9 mouse cellular contexts compared by ENCODE assay signal in genomic region chr16:92823381-92823862, GRCm38 (mm10). TPM values are rescaled to one million over a fixed set of nuclear protein-coding genes. Genes with fewer than 3 reads are reported as not detected.
DNase-seq lines count a peak whose midpoint lies in the region; ATAC-seq lines count a peak whose summit lies in the region.
"Had no signal": no experiment of that assay in that cellular context is flagged by ENCODE, and none has a peak within 500 bp of the region (broad histone marks: within the 10 kb centered on the region; RNA-seq: fewer than 3 reads in every experiment).

No protein-coding gene starts in this region.

- ATAC-seq in forebrain, embryonic 11.5 days (replicated peaks; ENCODE audit: low FRiP score) = no peak
- ATAC-seq in midbrain, embryonic 14.5 days (ENCODE audit: low FRiP score, low TSS enrichment) = no peak
- no peak for ATAC-seq in midbrain, embryonic 16.5 days

- H3K9me3 ChIP-seq in forebrain, embryonic 10.5 days = no peaks in the 10 kb centered on the region
- H3K9me3 ChIP-seq in forebrain, embryonic 11.5 days (ENCODE audit: control insufficient read depth, low read length) = no peaks in the 10 kb centered on the region
- H3K9me3 ChIP-seq in midbrain, embryonic 14.5 days (ENCODE audit: control insufficient read depth, low read length) = no peaks in the 10 kb centered on the region
- no peaks in the 10 kb centered on the region for H3K9me3 ChIP-seq in midbrain, embryonic 16.5 days (replicated peaks; ENCODE audit: control insufficient read depth, low read length, poor library complexity, severe bottlenecking)

- peaks cover 32% of the 10 kb centered on the region for H3K4me1 ChIP-seq in forebrain, embryonic 10.5 days
- peaks cover 8% of the 10 kb centered on the region; the same call in 1 of the 2 replicates for H3K4me1 ChIP-seq in forebrain, embryonic 11.5 days (replicated peaks; ENCODE audit: control insufficient read depth, insufficient read depth, low read length)
- H3K4me1 ChIP-seq in midbrain, embryonic 14.5 days (ENCODE audit: control insufficient read depth, insufficient read depth, low read length) = peaks cover 7% of the 10 kb centered on the region; the same call in 1 of the 2 replicates
- no peaks in the 10 kb centered on the region for H3K4me1 ChIP-seq in midbrain, embryonic 16.5 days (ENCODE audit: control insufficient read depth, insufficient read depth, low read length)

- H3K9ac ChIP-seq in forebrain, embryonic 11.5 days (ENCODE audit: low read length) = no peak overlapping the region
- no peak overlapping the region for H3K9ac ChIP-seq in midbrain, embryonic 14.5 days (replicated peaks; ENCODE audit: low read length)
- no peak overlapping the region for H3K9ac ChIP-seq in midbrain, embryonic 16.5 days (ENCODE audit: low read depth, low read length)

- H3K4me3 ChIP-seq in forebrain, embryonic 10.5 days = no peak overlapping the region
- no peak overlapping the region for H3K4me3 ChIP-seq in forebrain, embryonic 11.5 days (ENCODE audit: low read depth, low read length)
- H3K4me3 ChIP-seq in midbrain, embryonic 14.5 days (replicated peaks; ENCODE audit: low read depth, low read length) = no peak overlapping the region
- H3K4me3 ChIP-seq in midbrain, embryonic 16.5 days (ENCODE audit: low read depth, low read length) = no peak overlapping the region
- H3K4me3 ChIP-seq: left cerebral cortex, adult 2 months had no signal

- H3K4me2 ChIP-seq in forebrain, embryonic 11.5 days (ENCODE audit: low read depth, low read length, severe bottlenecking) = no peak overlapping the region
- no peak overlapping the region for H3K4me2 ChIP-seq in midbrain, embryonic 14.5 days (ENCODE audit: low read length)
- H3K4me2 ChIP-seq in midbrain, embryonic 16.5 days (ENCODE audit: low read length) = no peak overlapping the region

- no peaks in the 10 kb centered on the region for H3K36me3 ChIP-seq in forebrain, embryonic 10.5 days (replicated peaks)
- H3K36me3 ChIP-seq in forebrain, embryonic 11.5 days (ENCODE audit: control insufficient read depth, insufficient read depth, low read length) = no peaks in the 10 kb centered on the region
- H3K36me3 ChIP-seq in midbrain, embryonic 14.5 days (ENCODE audit: control insufficient read depth, insufficient read depth, low read length) = no peaks in the 10 kb centered on the region
- no peaks in the 10 kb centered on the region for H3K36me3 ChIP-seq in midbrain, embryonic 16.5 days (ENCODE audit: control insufficient read depth, insufficient read depth, low read length)

- 0 out of 2 replicates have a peak overlapping the region, but pooled peaks have one; percentile 30 for H3K27ac ChIP-seq in forebrain, embryonic 10.5 days
- H3K27ac ChIP-seq in forebrain, embryonic 11.5 days (ENCODE audit: low read depth, low read length) = no peak overlapping the region
- no peak overlapping the region for H3K27ac ChIP-seq in midbrain, embryonic 14.5 days (replicated peaks; ENCODE audit: low read depth, low read length)
- H3K27ac ChIP-seq in midbrain, embryonic 16.5 days (ENCODE audit: low read length) = no peak overlapping the region
- H3K27ac ChIP-seq: left cerebral cortex, adult 2 months had no signal

- no peak for DNase-seq in forebrain, embryonic 10.5 days (ENCODE audit: extremely low spot score, low spot score)
- DNase-seq in forebrain, embryonic 11.5 days (ENCODE audit: low spot score) = no peak
- peak; percentile 27 for DNase-seq in midbrain, embryonic 14.5 days
- DNase-seq in cerebellum, adult 9-10 months = peak; percentile 19
- DNase-seq in natural killer cell, adult 2 months (ENCODE audit: low spot score in 2 of 2) = peak; percentile 59 to 70
- no peak for DNase-seq in neural tube, embryonic 10.5 days (ENCODE audit: extremely low spot score, low spot score)
- DNase-seq in ovary, postnatal 10 days (ENCODE audit: low spot score) = no peak

- no peaks in the 10 kb centered on the region; the same call in 1 of the 2 replicates for H3K27me3 ChIP-seq in forebrain, embryonic 10.5 days (ENCODE audit: poor library complexity, severe bottlenecking)
- no peaks in the 10 kb centered on the region for H3K27me3 ChIP-seq in forebrain, embryonic 11.5 days (ENCODE audit: control insufficient read depth, insufficient read depth, low read length)
- H3K27me3 ChIP-seq in midbrain, embryonic 14.5 days (ENCODE audit: control insufficient read depth, insufficient read depth, low read length) = no peaks in the 10 kb centered on the region
- no peaks in the 10 kb centered on the region for H3K27me3 ChIP-seq in midbrain, embryonic 16.5 days (ENCODE audit: control insufficient read depth, insufficient read depth, low read depth, low read length)

- WGBS in forebrain, embryonic 10.5 days = 60% methylated on average over 5 of the region's 5 CpGs
- WGBS in forebrain, embryonic 11.5 days = 61% methylated on average over 5 of the region's 5 CpGs
- WGBS in midbrain, embryonic 14.5 days = 58% methylated on average over 5 of the region's 5 CpGs
- WGBS in midbrain, embryonic 16.5 days = 53% methylated on average over 5 of the region's 5 CpGs

RNA-seq across cellular contexts. Expression of gene Runx1, which starts 2.5 kb away (rescaled TPM):
- 1.4 and 2.3 TPM in 2 replicates for polyA plus RNA-seq in forebrain, embryonic 10.5 days (2016; fragmentation: Nextera tagmentation; extraction: Ambion mirVana)
- polyA plus RNA-seq in forebrain, embryonic 11.5 days (2014; fragmentation: Nextera tagmentation; extraction: Ambion mirVana) = 1.8 and 2.2 TPM in 2 replicates
- polyA plus RNA-seq in midbrain, embryonic 14.5 days (2014; fragmentation: Nextera tagmentation; extraction: Ambion mirVana) = 0.59 and 0.76 TPM in 2 replicates
- 0.59 and 0.71 TPM in 2 replicates for polyA plus RNA-seq in midbrain, embryonic 16.5 days (2015; fragmentation: Nextera tagmentation; extraction: Ambion mirVana)

Comparison
In these comparisons a context has a peak if more than half of its experiments do, and no peak if none do; other contexts are left out.
1. DNase-seq: peak in midbrain, embryonic 14.5 days (single experiment), cerebellum, adult 9-10 months (single experiment) and natural killer cell, adult 2 months (2 of 2); none in forebrain, embryonic 10.5 days (single experiment), forebrain, embryonic 11.5 days (single experiment), neural tube, embryonic 10.5 days (single experiment) and ovary, postnatal 10 days (single experiment).